Mouse (Mus musculus): Measurements from ENCODE around the gene Hadh. TPM values are rescaled to one million over a fixed set of nuclear protein-coding genes. Genes with fewer than 3 reads are reported as not detected.

Hadh gene
- total and polyA plus RNA-seq, 3 experiments = 43.6 to 79.8 (median 66.7) TPM

GRCm38 (mm10) chr3:131291890-131292289 is 20.0 kb upstream of the Hadh start:
- Histone ChIP-seq H3K27me3 (ENCODE audit: insufficient read depth, low read length) (no peaks in the 10 kb centered on the region), H3K9me3 (replicated peaks) (peaks cover 38% of the 10 kb centered on the region), H3K36me3 (replicated peaks) (no peaks in the 10 kb centered on the region), H3K4me1 (ENCODE audit: insufficient read depth, low read depth, low read length) (no peaks in the 10 kb centered on the region), H3K4me3 (ENCODE audit: low read depth, low read length) (no peak overlapping the region)
- ATAC-seq (ENCODE audit: extremely low read depth, insufficient number of reproducible peaks, low FRiP score, poor library complexity, severe bottlenecking) (no peak), DNase-seq (ENCODE audit: low spot score) (no peak)
- TF ChIP-seq POLR2AphosphoS5 (IDR thresholded peaks at IDR 0.05; ENCODE audit: insufficient replicate concordance, low read depth, low read length) = no peak
- no peak for TF ChIP-seq TAL1 (conservative IDR thresholded peaks at IDR 0.05; ENCODE audit: low read depth, low read length)
- no peak for TF ChIP-seq CTCF (IDR thresholded peaks at IDR 0.05; ENCODE audit: low read depth, low read length)

- TF ChIP-seq CTCF (IDR thresholded peaks at IDR 0.05; ENCODE audit: low read depth, low read length) = no peak
- TF ChIP-seq POLR2AphosphoS5 (IDR thresholded peaks at IDR 0.05; ENCODE audit: insufficient replicate concordance, low read depth, low read length) = no peak
- TF ChIP-seq TAL1 (conservative IDR thresholded peaks at IDR 0.05; ENCODE audit: low read depth, low read length) = no peak
- no peak for TF ChIP-seq GATA1 (IDR thresholded peaks at IDR 0.05; ENCODE audit: borderline replicate concordance, low read length)
- no peak for TF ChIP-seq GATA2 (IDR thresholded peaks at IDR 0.05; ENCODE audit: borderline replicate concordance, low read depth, low read length)
- no peak overlapping the region for H3K4me3 ChIP-seq (ENCODE audit: low read depth, low read length)
- peaks cover 31% of the 10 kb centered on the region for H3K4me1 ChIP-seq (ENCODE audit: insufficient read depth, low read depth, low read length)
- ATAC-seq (ENCODE audit: extremely low read depth, insufficient number of reproducible peaks, low FRiP score, poor library complexity, severe bottlenecking) = no peak
- peaks cover 4% of the 10 kb centered on the region for H3K9me3 ChIP-seq (replicated peaks)
- H3K27me3 ChIP-seq (ENCODE audit: insufficient read depth, low read length) = no peaks in the 10 kb centered on the region
- peaks cover 6% of the 10 kb centered on the region for H3K36me3 ChIP-seq (replicated peaks)
- DNase-seq (ENCODE audit: low spot score) = no peak
Measured at GRCm38 (mm10) chr3:131274151-131274550, 2.2 kb upstream of the Hadh start.

- ATAC-seq (ENCODE audit: extremely low read depth, insufficient number of reproducible peaks, low FRiP score, poor library complexity, severe bottlenecking) (0 out of 2 replicates have a peak, but pooled peaks have one; percentile 0), DNase-seq (ENCODE audit: low spot score) (peak; percentile 10)
- peak overlapping the region; percentile 91 for H3K4me3 ChIP-seq (ENCODE audit: low read depth, low read length)
- H3K9me3 ChIP-seq (replicated peaks) = no peaks in the 10 kb centered on the region
- peaks cover 17% of the 10 kb centered on the region for H3K36me3 ChIP-seq (replicated peaks)
- TF ChIP-seq CTCF (IDR thresholded peaks at IDR 0.05; ENCODE audit: low read depth, low read length) = no peak
- TF ChIP-seq GATA2 (IDR thresholded peaks at IDR 0.05; ENCODE audit: borderline replicate concordance, low read depth, low read length) = no peak
- TF ChIP-seq TAL1 (conservative IDR thresholded peaks at IDR 0.05; ENCODE audit: low read depth, low read length) = no peak
- TF ChIP-seq POLR2AphosphoS5 (IDR thresholded peaks at IDR 0.05; ENCODE audit: insufficient replicate concordance, low read depth, low read length) = no peak
- TF ChIP-seq GATA1 (IDR thresholded peaks at IDR 0.05; ENCODE audit: borderline replicate concordance, low read length) = no peak
- no peaks in the 10 kb centered on the region for H3K27me3 ChIP-seq (ENCODE audit: insufficient read depth, low read length)
- H3K4me1 ChIP-seq (ENCODE audit: insufficient read depth, low read depth, low read length) = peaks cover 40% of the 10 kb centered on the region
Measured at GRCm38 (mm10) chr3:131272374-131273100, 636 bp upstream of the Hadh start.

GRCm38 (mm10) chr3:131271157-131271556 is 744 bp downstream of the Hadh start:
- Histone ChIP-seq H3K4me1 (ENCODE audit: insufficient read depth, low read depth, low read length) (peaks cover 40% of the 10 kb centered on the region), H3K9me3 (replicated peaks) (no peaks in the 10 kb centered on the region), H3K36me3 (replicated peaks) (peaks cover 30% of the 10 kb centered on the region), H3K27me3 (ENCODE audit: insufficient read depth, low read length) (no peaks in the 10 kb centered on the region), H3K4me3 (ENCODE audit: low read depth, low read length) (peak overlapping the region; percentile 91)
- DNase-seq (ENCODE audit: low spot score) (peak; percentile 53), ATAC-seq (ENCODE audit: extremely low read depth, insufficient number of reproducible peaks, low FRiP score, poor library complexity, severe bottlenecking) (peak; percentile 76)
- TF ChIP-seq TAL1 (conservative IDR thresholded peaks at IDR 0.05; ENCODE audit: low read depth, low read length) = peak; percentile 61
- no peak for TF ChIP-seq GATA1 (IDR thresholded peaks at IDR 0.05; ENCODE audit: borderline replicate concordance, low read length)

- no peaks in the 10 kb centered on the region for H3K27me3 ChIP-seq (ENCODE audit: insufficient read depth, low read length)
- peaks cover 36% of the 10 kb centered on the region for H3K36me3 ChIP-seq (replicated peaks)
- DNase-seq (ENCODE audit: low spot score) (no peak), ATAC-seq (ENCODE audit: extremely low read depth, insufficient number of reproducible peaks, low FRiP score, poor library complexity, severe bottlenecking) (no peak)
- H3K9me3 ChIP-seq (replicated peaks) = no peaks in the 10 kb centered on the region
- TF ChIP-seq TAL1 (conservative IDR thresholded peaks at IDR 0.05; ENCODE audit: low read depth, low read length) = no peak
- TF ChIP-seq GATA1 (IDR thresholded peaks at IDR 0.05; ENCODE audit: borderline replicate concordance, low read length) = no peak
- TF ChIP-seq POLR2AphosphoS5 (IDR thresholded peaks at IDR 0.05; ENCODE audit: insufficient replicate concordance, low read depth, low read length) = no peak
- no peak for TF ChIP-seq CTCF (IDR thresholded peaks at IDR 0.05; ENCODE audit: low read depth, low read length)
- no peak for TF ChIP-seq GATA2 (IDR thresholded peaks at IDR 0.05; ENCODE audit: borderline replicate concordance, low read depth, low read length)
- H3K4me3 ChIP-seq (ENCODE audit: low read depth, low read length) = peak overlapping the region; percentile 9; the same call in 1 of the 2 replicates
- H3K4me1 ChIP-seq (ENCODE audit: insufficient read depth, low read depth, low read length) = peaks cover 40% of the 10 kb centered on the region
Measured at GRCm38 (mm10) chr3:131270381-131270780, 1.5 kb downstream of the Hadh start.

- Histone ChIP-seq H3K36me3 (replicated peaks) (peaks cover 71% of the 10 kb centered on the region), H3K27me3 (ENCODE audit: insufficient read depth, low read length) (no peaks in the 10 kb centered on the region), H3K4me3 (ENCODE audit: low read depth, low read length) (no peak overlapping the region), H3K4me1 (ENCODE audit: insufficient read depth, low read depth, low read length) (peaks cover 30% of the 10 kb centered on the region), H3K9me3 (replicated peaks) (no peaks in the 10 kb centered on the region)
- no peak for DNase-seq (ENCODE audit: low spot score)
- no peak for TF ChIP-seq TAL1 (conservative IDR thresholded peaks at IDR 0.05; ENCODE audit: low read depth, low read length)
- no peak for TF ChIP-seq CTCF (IDR thresholded peaks at IDR 0.05; ENCODE audit: low read depth, low read length)
- TF ChIP-seq GATA1 (IDR thresholded peaks at IDR 0.05; ENCODE audit: borderline replicate concordance, low read length) = no peak
- TF ChIP-seq GATA2 (IDR thresholded peaks at IDR 0.05; ENCODE audit: borderline replicate concordance, low read depth, low read length) = no peak
- TF ChIP-seq POLR2AphosphoS5 (IDR thresholded peaks at IDR 0.05; ENCODE audit: insufficient replicate concordance, low read depth, low read length) = no peak
- no peak for ATAC-seq (ENCODE audit: extremely low read depth, insufficient number of reproducible peaks, low FRiP score, poor library complexity, severe bottlenecking)
Measured at GRCm38 (mm10) chr3:131266366-131267050, 5.4 kb downstream of the Hadh start.
